Mouse (Mus musculus) cerebellum, adult 18-20 months (tissue): Measurements from ENCODE around the gene Hscb.

Source experiments
- DNase-seq, 2 experiments: peaks; one replicate each; pipeline ENCODE4 v3.0.0; 2021

The Hscb gene

DNA sequence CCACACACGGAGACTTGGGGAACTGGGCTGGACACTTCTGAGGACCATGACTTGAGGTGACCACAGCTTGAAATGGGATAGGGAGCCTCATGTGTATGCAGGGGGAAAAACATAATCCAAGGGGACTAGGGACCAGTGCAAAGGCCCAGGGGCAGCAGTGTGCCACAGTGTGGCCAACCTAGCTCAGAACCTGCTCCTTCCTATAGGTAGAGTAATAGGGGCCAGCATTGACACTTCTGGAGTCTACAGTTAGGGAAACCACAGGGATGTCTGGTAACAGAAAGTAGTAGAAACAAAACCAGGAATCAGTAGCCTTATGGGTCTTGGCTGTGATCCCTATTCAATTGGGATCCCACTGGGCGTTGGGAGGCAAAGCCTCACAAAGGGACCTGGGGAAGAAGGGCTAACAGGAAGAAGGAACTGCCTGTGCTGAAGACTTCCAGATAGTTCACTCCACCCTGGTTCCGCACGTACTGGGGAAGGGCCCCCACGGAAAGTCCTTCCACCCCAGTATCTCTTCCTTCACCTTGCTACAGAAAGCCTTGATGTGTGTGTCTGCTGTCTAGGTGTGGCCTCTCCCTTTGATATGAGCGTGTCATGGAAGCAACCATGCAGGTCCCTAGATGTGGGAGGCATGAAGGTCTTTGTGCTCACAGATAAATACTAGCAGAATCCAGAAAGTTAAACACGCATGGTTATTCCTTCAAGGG is 57.9 kb downstream of the Hscb start:
- DNase-seq = peak in 1 of 2 experiments; percentile 5

- peak; percentile 31 to 43 for DNase-seq
Measured at GRCm38 (mm10) chr5:110780761-110781528, 58.6 kb downstream of the Hscb start.

DNA sequence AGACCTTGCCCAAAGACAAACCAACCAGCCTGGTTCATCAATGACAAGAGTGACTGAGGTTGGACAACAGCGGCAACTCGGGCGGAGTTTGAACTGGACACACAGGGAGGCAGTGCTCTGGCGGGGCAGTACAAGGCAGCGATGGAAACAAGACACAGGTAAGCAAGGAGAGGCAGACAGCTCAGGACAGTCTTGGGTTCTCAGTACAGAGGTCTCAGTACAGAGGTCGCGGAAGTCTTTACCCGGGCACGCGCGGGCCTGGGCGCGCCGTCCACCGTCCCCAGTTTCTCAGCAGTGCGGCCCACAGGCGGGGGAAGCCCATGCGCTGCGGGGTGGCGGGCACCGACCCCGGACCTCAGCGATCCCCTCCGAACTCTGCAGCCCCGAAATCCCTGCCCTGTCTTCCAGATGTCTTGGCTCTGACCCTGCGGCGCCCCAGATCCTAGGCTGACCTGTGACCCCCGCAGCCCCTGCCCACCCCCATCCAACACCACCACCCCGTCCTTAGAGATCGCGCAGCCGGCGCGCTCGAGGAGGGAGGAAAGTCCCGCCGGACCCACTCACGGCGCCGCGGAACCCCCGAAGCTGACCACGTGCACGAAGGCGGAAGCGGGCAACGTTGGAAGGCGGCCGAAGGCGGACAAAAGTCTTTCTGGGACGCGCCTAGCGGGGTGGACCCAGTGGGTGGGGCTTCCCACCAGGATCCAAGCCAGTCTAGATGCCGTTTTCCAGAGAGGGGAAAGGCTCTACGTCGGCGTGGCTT is 59.4 kb downstream of the Hscb start, which contains the start of gene Pus1:
TSS of gene Pus1 (minus strand) at position 662 of the 763 bp plus-strand sequence.
- DNase-seq = peak; percentile 90 to 94

- peak in 1 of 2 experiments; percentile 23 for DNase-seq
Measured at GRCm38 (mm10) chr5:110779276-110779997, 60.1 kb downstream of the Hscb start.
